Mouse (Mus musculus) activated CD4-positive, CD25-positive, alpha-beta regulatory T cell (primary cell): ENCODE results near the gene Ndufs2. TPM values are rescaled to one million over a fixed set of nuclear protein-coding genes. Genes with fewer than 3 reads are reported as not detected.

ENCODE experiments used
- polyA plus RNA-seq, 2 experiments: library from polyadenylated mRNA; unstranded; fragments of 100-300 nt; shearing (Covaris generic); gene quantifications; one replicate each; pipeline ENCODE4 v1.2.1; 2017

Ndufs2 gene
- 100 to 1,000 TPM; 200 to 203 TPM for polyA plus RNA-seq

GRCm38 (mm10) chr1:171250680-171251593 is at the start of gene Ndufs2:
Ndufs2 (minus strand) TSS chr1:171251388.

GRCm38 (mm10) chr1:171294298-171295062 is 43.3 kb upstream of the Ndufs2 start, which contains the start of gene Ufc1:
Ufc1 (minus strand) TSS chr1:171295024.

GRCm38 (mm10) chr1:171287136-171288081 is 36.2 kb upstream of the Ndufs2 start, which contains the start of gene Usp21:
Usp21 (minus strand) TSS chr1:171287991.

GRCm38 (mm10) chr1:171280916-171281527 is 29.8 kb upstream of the Ndufs2 start, which contains the start of gene Ppox:
Ppox (minus strand) TSS chr1:171281186.

GRCm38 (mm10) chr1:171269848-171270572 is 18.8 kb upstream of the Ndufs2 start, which contains the start of gene B4galt3:
B4galt3 (plus strand) TSS chr1:171270328.

GRCm38 (mm10) chr1:171249913-171250600 is 1.1 kb downstream of the Ndufs2 start, which contains the start of gene Adamts4:
Adamts4 (plus strand) TSS chr1:171250421.

GRCm38 (mm10) chr1:171234126-171234525 is 17.1 kb downstream of the Ndufs2 start, which contains the start of gene Fcer1g:
Fcer1g (minus strand) TSS chr1:171234365.

GRCm38 (mm10) chr1:171224857-171225256 is 26.3 kb downstream of the Ndufs2 start, which contains the start of gene Apoa2:
Apoa2 (plus strand) TSS chr1:171225054.

GRCm38 (mm10) chr1:171222238-171223155 is 28.7 kb downstream of the Ndufs2 start, which contains the start of gene Tomm40l:
Tomm40l (minus strand) TSS chr1:171222514.

GRCm38 (mm10) chr1:171213801-171214496 is 37.2 kb downstream of the Ndufs2 start, which contains the start of gene Nr1i3:
Nr1i3 (plus strand) TSS chr1:171213970.

GRCm38 (mm10) chr1:171195887-171196397 is 55.2 kb downstream of the Ndufs2 start, which contains the start of gene Pcp4l1:
Pcp4l1 (minus strand) TSS chr1:171196268.

Other genes starting within 250 kb of the Ndufs2 start
- 1 to 10 TPM in 1 of 2 experiments, under 1 TPM in 1; 0.60 to 5.1 TPM for gene Fcgr4, start 232.5 kb downstream of the Ndufs2 start, polyA plus RNA-seq
- gene Fcgr3, start 186.5 kb downstream of the Ndufs2 start, polyA plus RNA-seq, result 10 to 100 TPM in 1 of 2 experiments, 1 to 10 TPM in 1; 2.9 to 14.3 TPM
- under 1 TPM; 0.44 to 0.68 TPM for gene Cfap126, start 137.5 kb downstream of the Ndufs2 start, polyA plus RNA-seq
- gene Sdhc, start 100.8 kb downstream of the Ndufs2 start, polyA plus RNA-seq, result 100 to 1,000 TPM; 158 to 161 TPM
- under 1 TPM in 1 of 2 experiments, not detected in 1; 0.14 TPM for gene Mpz, start 100.7 kb downstream of the Ndufs2 start, polyA plus RNA-seq
- gene Pcp4l1, start 55.1 kb downstream of the Ndufs2 start, polyA plus RNA-seq, result not detected
- under 1 TPM; 0.27 to 0.52 TPM for gene Nr1i3, start 37.4 kb downstream of the Ndufs2 start, polyA plus RNA-seq
- gene Tomm40l, start 28.9 kb downstream of the Ndufs2 start, polyA plus RNA-seq, result 10 to 100 TPM; 23.6 to 25.1 TPM
- gene Apoa2, start 26.3 kb downstream of the Ndufs2 start, polyA plus RNA-seq, result under 1 TPM in 1 of 2 experiments, not detected in 1; 0.62 TPM
- gene Fcer1g, start 17.0 kb downstream of the Ndufs2 start, polyA plus RNA-seq, result 10 to 100 TPM in 1 of 2 experiments, 1 to 10 TPM in 1; 5.3 to 42.6 TPM
- gene Adamts4, start 967 bp downstream of the Ndufs2 start, polyA plus RNA-seq, result under 1 TPM in 1 of 2 experiments, not detected in 1; 0.38 TPM
- 10 to 100 TPM; 22.5 to 36.5 TPM for gene B4galt3, start 18.9 kb upstream of the Ndufs2 start, polyA plus RNA-seq
- gene Ppox, start 29.8 kb upstream of the Ndufs2 start, polyA plus RNA-seq, result 10 to 100 TPM; 45.2 to 55.2 TPM
- 10 to 100 TPM; 40.8 to 46.2 TPM for gene Usp21, start 36.6 kb upstream of the Ndufs2 start, polyA plus RNA-seq
- gene Ufc1, start 43.6 kb upstream of the Ndufs2 start, polyA plus RNA-seq, result 10 to 100 TPM; 76.4 to 80.7 TPM
- 10 to 100 TPM; 40.2 to 44.0 TPM for gene Dedd, start 77.8 kb upstream of the Ndufs2 start, polyA plus RNA-seq
- gene Nit1, start 94.3 kb upstream of the Ndufs2 start, polyA plus RNA-seq, result 10 to 100 TPM; 36.3 to 41.8 TPM
- 10 to 100 TPM; 65.0 to 93.5 TPM for gene Pfdn2, start 94.3 kb upstream of the Ndufs2 start, polyA plus RNA-seq
- gene Klhdc9, start 109.4 kb upstream of the Ndufs2 start, polyA plus RNA-seq, result under 1 TPM in 1 of 2 experiments, not detected in 1; 0.58 TPM
- gene Nectin4, start 118.7 kb upstream of the Ndufs2 start, polyA plus RNA-seq, result under 1 TPM; 0.08 to 0.23 TPM
- 100 to 1,000 TPM; 122 to 173 TPM for gene Arhgap30, start 137.6 kb upstream of the Ndufs2 start, polyA plus RNA-seq
- gene Usf1, start 159.9 kb upstream of the Ndufs2 start, polyA plus RNA-seq, result 10 to 100 TPM; 63.4 to 64.5 TPM
- gene Tstd1, start 167.5 kb upstream of the Ndufs2 start, polyA plus RNA-seq, result 1 to 10 TPM; 2.0 to 4.2 TPM
- under 1 TPM; 0.24 to 0.96 TPM for gene F11r, start 186.1 kb upstream of the Ndufs2 start, polyA plus RNA-seq